9 mouse cellular contexts compared by ENCODE assay signal in the genomic region with DNA sequence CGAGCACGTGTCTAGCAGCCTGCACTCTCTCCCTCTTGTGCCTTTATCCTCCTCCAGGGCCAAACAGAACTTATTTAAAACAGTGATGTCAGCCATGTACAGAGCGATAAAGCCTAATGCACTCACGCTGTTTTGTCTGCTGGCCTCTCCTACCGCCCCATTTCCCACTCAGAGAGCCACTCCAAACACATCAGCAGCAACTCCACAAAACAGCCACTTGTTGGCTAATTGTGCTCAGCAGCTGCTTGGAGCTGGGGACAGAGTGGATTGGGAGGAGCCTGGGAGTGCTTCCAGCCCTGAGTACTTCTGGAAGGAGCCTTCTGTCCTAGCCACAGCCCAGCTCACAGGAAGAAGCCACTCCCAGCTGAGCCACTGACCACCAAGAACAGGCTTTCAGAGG. TPM values are rescaled to one million over a fixed set of nuclear protein-coding genes. Genes with fewer than 3 reads are reported as not detected.
DNase-seq lines count a peak whose midpoint lies in the region; ATAC-seq lines count a peak whose summit lies in the region.
"Had no signal": no experiment of that assay in that cellular context is flagged by ENCODE, and none has a peak within 500 bp of the region (broad histone marks: within the 10 kb centered on the region; RNA-seq: fewer than 3 reads in every experiment).

No protein-coding gene starts in this region.

- H3K27me3 ChIP-seq in forebrain, embryonic 13.5 days: peaks cover 45% of the 10 kb centered on the region
- H3K27me3 ChIP-seq in forebrain, embryonic 10.5 days (ENCODE audit: poor library complexity, severe bottlenecking): peaks cover 21% of the 10 kb centered on the region
- no peaks in the 10 kb centered on the region for H3K27me3 ChIP-seq in forebrain, embryonic 14.5 days (replicated peaks; ENCODE audit: control insufficient read depth, insufficient read depth, low read length)

- H3K4me3 ChIP-seq in forebrain, embryonic 13.5 days: no peak overlapping the region
- H3K4me3 ChIP-seq in forebrain, embryonic 10.5 days: no peak overlapping the region
- H3K4me3 ChIP-seq in forebrain, embryonic 14.5 days (ENCODE audit: low read depth, low read length): no peak overlapping the region

- DNase-seq in forebrain, embryonic 10.5 days (ENCODE audit: extremely low spot score, low spot score): no peak
- peak; percentile 65 for DNase-seq in forebrain, embryonic 14.5 days (ENCODE audit: low spot score)
- peak; percentile 78 to 80 for DNase-seq in heart, postnatal 10 days
- DNase-seq in retina, embryonic 14.5 days (ENCODE audit: low spot score): peak; percentile 41
- DNase-seq in cerebellum, postnatal 4 days (ENCODE audit: low spot score in 2 of 2): no peak
- DNase-seq: adrenal gland, postnatal 36 days had no signal

- no peaks in the 10 kb centered on the region for H3K36me3 ChIP-seq in forebrain, embryonic 13.5 days (ENCODE audit: poor library complexity, severe bottlenecking)
- no peaks in the 10 kb centered on the region for H3K36me3 ChIP-seq in forebrain, embryonic 10.5 days (replicated peaks)
- H3K36me3 ChIP-seq in forebrain, embryonic 14.5 days (ENCODE audit: control insufficient read depth, insufficient read depth, low read length): no peaks in the 10 kb centered on the region

- peak; percentile 74; the same call in 1 of the 2 replicates for ATAC-seq in forebrain, embryonic 13.5 days
- peak; percentile 75 for ATAC-seq in forebrain, embryonic 14.5 days
- ATAC-seq in granulocyte monocyte progenitor cell, adult 5-6 weeks (replicated peaks; ENCODE audit: poor library complexity, severe bottlenecking): no peak
- ATAC-seq in erythroid progenitor cell, adult 5-6 weeks (replicated peaks; ENCODE audit: low FRiP score, poor library complexity, severe bottlenecking): no peak

- no peak overlapping the region for H3K9ac ChIP-seq in forebrain, embryonic 13.5 days
- no peak overlapping the region for H3K9ac ChIP-seq in forebrain, embryonic 14.5 days (ENCODE audit: low read length)

- WGBS in forebrain, embryonic 13.5 days: 51% methylated on average over 5 of the region's 5 CpGs
- 79% methylated on average over 3 of the region's 5 CpGs for WGBS in forebrain, embryonic 10.5 days
- 47% methylated on average over 5 of the region's 5 CpGs for WGBS in forebrain, embryonic 14.5 days

- H3K9me3 ChIP-seq in forebrain, embryonic 13.5 days (replicated peaks): no peaks in the 10 kb centered on the region
- H3K9me3 ChIP-seq in forebrain, embryonic 10.5 days: no peaks in the 10 kb centered on the region
- H3K9me3 ChIP-seq in forebrain, embryonic 14.5 days (replicated peaks; ENCODE audit: control insufficient read depth, low read length): no peaks in the 10 kb centered on the region

- no peak overlapping the region for H3K4me2 ChIP-seq in forebrain, embryonic 13.5 days
- H3K4me2 ChIP-seq in forebrain, embryonic 14.5 days (ENCODE audit: low read length): no peak overlapping the region

- no peak overlapping the region for H3K27ac ChIP-seq in forebrain, embryonic 13.5 days
- no peak overlapping the region for H3K27ac ChIP-seq in forebrain, embryonic 10.5 days
- H3K27ac ChIP-seq in forebrain, embryonic 14.5 days (ENCODE audit: low read depth, low read length): no peak overlapping the region

- H3K4me1 ChIP-seq in forebrain, embryonic 13.5 days: peaks cover 9% of the 10 kb centered on the region
- peaks cover 8% of the 10 kb centered on the region; the same call in 1 of the 2 replicates for H3K4me1 ChIP-seq in forebrain, embryonic 10.5 days
- no peaks in the 10 kb centered on the region for H3K4me1 ChIP-seq in forebrain, embryonic 14.5 days (ENCODE audit: control insufficient read depth, insufficient read depth, low read length)

- intact Hi-C loops in heart, postnatal 10 days (cut with DNase I): no loop called here

RNA-seq across cellular contexts. Expression of a gene that starts 35.4 kb away (rescaled TPM):
- 72.7 and 76.5 TPM in 2 replicates for polyA plus RNA-seq in forebrain, embryonic 13.5 days (2015; fragmentation: Nextera tagmentation; extraction: Ambion mirVana)
- polyA plus RNA-seq in forebrain, embryonic 10.5 days (2016; fragmentation: Nextera tagmentation; extraction: Ambion mirVana): 92.9 and 97.4 TPM in 2 replicates
- 51.2 and 56.6 TPM in 2 replicates for polyA plus RNA-seq in forebrain, embryonic 14.5 days (2014; fragmentation: Nextera tagmentation; extraction: Ambion mirVana)
- total RNA-seq in heart, postnatal 10 days (2021): 10 to 100 TPM; 31.2 to 35.5 TPM
- total RNA-seq in granulocyte monocyte progenitor cell, adult 5-6 weeks (2014; fragmentation: Nextera tagmentation): 26.7 and 30.2 TPM in 2 replicates
- total RNA-seq in granulocyte monocyte progenitor cell, adult 5-6 weeks (2017): 19.7 and 28.6 TPM in 2 replicates
- 3.4 and 3.6 TPM in 2 replicates for total RNA-seq in erythroid progenitor cell, adult 5-6 weeks (2015; ENCODE audit: low replicate concordance)
- total RNA-seq in erythroid progenitor cell, adult 5-6 weeks (2017; ENCODE audit: low replicate concordance): 3.6 and 5.0 TPM in 2 replicates

Comparison
In these comparisons a context has a peak if more than half of its experiments do, and no peak if none do; other contexts are left out.
1. DNase-seq: peak in forebrain, embryonic 14.5 days (single experiment), heart, postnatal 10 days (2 of 2) and retina, embryonic 14.5 days (single experiment); none in forebrain, embryonic 10.5 days (single experiment) and cerebellum, postnatal 4 days (0 of 2).
2. ATAC-seq: peak in forebrain, embryonic 13.5 days (single experiment) and forebrain, embryonic 14.5 days (single experiment); none in granulocyte monocyte progenitor cell, adult 5-6 weeks (single experiment) and erythroid progenitor cell, adult 5-6 weeks (single experiment).